Mouse (Mus musculus) layer of hippocampus, adult 6 months (tissue): ENCODE results near the gene Pdcd1. TPM values are rescaled to one million over a fixed set of nuclear protein-coding genes. Genes with fewer than 3 reads are reported as not detected.

Source experiments
- long read RNA-seq, 2 experiments: library from polyadenylated mRNA; unstranded; transcript quantifications; one replicate each; pipeline ENCODE4 v2.0.0; 2019 to 2020
- polyA plus RNA-seq: library from polyadenylated mRNA; unstranded; fragments of <200 nt; fragmentation: Nextera tagmentation; gene quantifications from 2 replicates; pipeline ENCODE4 v1.2.3, GENCODE M21; 2021

The Pdcd1 gene
- 0.11 and 0.14 TPM in 2 replicates for polyA plus RNA-seq
- long read RNA-seq, experiment 1, partial matches to known transcripts = 0 of 1 reads
- long read RNA-seq, experiment 1, other reads (novel, unspliced or antisense) = 0 of 1 reads
- long read RNA-seq, experiment 2, partial matches to known transcripts = 0 of 1 reads
- long read RNA-seq, experiment 2, other reads (novel, unspliced or antisense) = 0 of 1 reads

GRCm38 (mm10) chr1:94052373-94052772, at the start of gene Pdcd1:
TSS of gene Pdcd1 (minus strand) at chr1:94052553.

GRCm38 (mm10) chr1:94020151-94020550, 32.2 kb downstream of the Pdcd1 start, which contains the start of gene Neu4:
TSS of gene Neu4 (plus strand) at chr1:94020451.

GRCm38 (mm10) chr1:93990209-93990608, 62.1 kb downstream of the Pdcd1 start, which contains the start of gene Gal3st2c:
TSS of gene Gal3st2c (plus strand) at chr1:93990509.

Other genes with a start within 250 kb of the Pdcd1 start
- 5.9 and 7.3 TPM in 2 replicates for gene Ing5, start 248.6 kb downstream of the Pdcd1 start, polyA plus RNA-seq
- gene D2hgdh, start 227.6 kb downstream of the Pdcd1 start, polyA plus RNA-seq = 8.4 and 8.5 TPM in 2 replicates
- gene Gal3st2, start 191.2 kb downstream of the Pdcd1 start, polyA plus RNA-seq = 0.09 TPM in 1 of 2 replicates, not detected in the other
- gene Gal3st2b, start 134.2 kb downstream of the Pdcd1 start, polyA plus RNA-seq = 0.08 TPM in 1 of 2 replicates, not detected in the other
- gene Gal3st2c, start 62.0 kb downstream of the Pdcd1 start, polyA plus RNA-seq = not detected in 2 replicates
- gene Neu4, start 32.1 kb downstream of the Pdcd1 start, polyA plus RNA-seq = 5.2 and 5.6 TPM in 2 replicates